ENCODE assay signal across 27 mouse cellular contexts in genomic region chr13:62911575-62911974, GRCm38 (mm10). TPM values are rescaled to one million over a fixed set of nuclear protein-coding genes. Genes with fewer than 3 reads are reported as not detected.
DNase-seq lines count a peak whose midpoint lies in the region; ATAC-seq and TF ChIP-seq lines count a peak whose summit lies in the region.
"Had no signal": no experiment of that assay in that cellular context is flagged by ENCODE, and none has a peak within 500 bp of the region (broad histone marks: within the 10 kb centered on the region; RNA-seq: fewer than 3 reads in every experiment).

No protein-coding gene starts in this region.

- DNase-seq in heart, adult 11 months, result peak; percentile 9
- DNase-seq in heart, adult 18-20 months, result no peak
- DNase-seq in stomach, postnatal 0 days (ENCODE audit: low spot score), result no peak
- DNase-seq in spleen, postnatal 36 days (ENCODE audit: low spot score in 2 of 2), result no peak
- no peak for DNase-seq in embryo, embryonic 10 days (ENCODE audit: low spot score)
- DNase-seq: adrenal gland, postnatal 25 days; cerebellum, adult 11-12 months; cerebellum, postnatal 10 days; gastrocnemius, postnatal 25 days; kidney, adult 11 months; layer of hippocampus, adult 9-11 months; left cerebral cortex, postnatal 4 days; thymus, postnatal 14 days had no signal

- H3K4me1 ChIP-seq in stomach, embryonic 15.5 days, result no peaks in the 10 kb centered on the region; the same call in 1 of the 2 replicates
- H3K4me1 ChIP-seq in stomach, postnatal 0 days (replicated peaks; ENCODE audit: control insufficient read depth, insufficient read depth), result no peaks in the 10 kb centered on the region
- H3K4me1 ChIP-seq: limb, embryonic 15.5 days had no signal

- H3K36me3 ChIP-seq in stomach, embryonic 15.5 days, result no peaks in the 10 kb centered on the region
- H3K36me3 ChIP-seq in stomach, postnatal 0 days (ENCODE audit: control insufficient read depth, insufficient read depth, low read length), result no peaks in the 10 kb centered on the region
- H3K36me3 ChIP-seq: heart, embryonic 13.5 days; hindbrain, embryonic 13.5 days; kidney, embryonic 15.5 days; limb, embryonic 15.5 days; neural tube, embryonic 15.5 days had no signal

- no peak overlapping the region for H3K9ac ChIP-seq in stomach, embryonic 15.5 days
- no peak overlapping the region for H3K9ac ChIP-seq in stomach, postnatal 0 days (ENCODE audit: low read length)
- H3K9ac ChIP-seq: heart, embryonic 13.5 days; hindbrain, embryonic 13.5 days; kidney, embryonic 15.5 days; limb, embryonic 15.5 days; neural tube, embryonic 15.5 days had no signal

- no peak for TF ChIP-seq CTCF in stomach, postnatal 0 days (IDR thresholded peaks at IDR 0.05; ENCODE audit: low read depth)

- H3K9me3 ChIP-seq in stomach, embryonic 15.5 days, result no peaks in the 10 kb centered on the region
- H3K9me3 ChIP-seq in stomach, postnatal 0 days (ENCODE audit: control insufficient read depth, low read length), result no peaks in the 10 kb centered on the region
- H3K9me3 ChIP-seq: heart, embryonic 13.5 days; hindbrain, embryonic 13.5 days; kidney, embryonic 15.5 days; limb, embryonic 15.5 days; neural tube, embryonic 15.5 days had no signal

- peak; percentile 61; the same call in 1 of the 2 replicates for ATAC-seq in stomach, embryonic 15.5 days (ENCODE audit: insufficient read depth, low FRiP score, low read depth)
- no peak for ATAC-seq in stomach, postnatal 0 days (ENCODE audit: low FRiP score, low TSS enrichment)
- ATAC-seq in megakaryocyte, adult 5-6 weeks (ENCODE audit: poor library complexity, severe bottlenecking), result peak; percentile 62
- ATAC-seq: lung, postnatal 0 days had no signal

- H3K4me3 ChIP-seq in stomach, embryonic 15.5 days (replicated peaks), result no peak overlapping the region
- no peak overlapping the region for H3K4me3 ChIP-seq in stomach, postnatal 0 days (ENCODE audit: low read depth, low read length)
- H3K4me3 ChIP-seq: heart, embryonic 13.5 days; hindbrain, embryonic 13.5 days; kidney, embryonic 15.5 days; limb, embryonic 15.5 days; neural tube, embryonic 15.5 days had no signal

- H3K27me3 ChIP-seq in stomach, embryonic 15.5 days (replicated peaks), result no peaks in the 10 kb centered on the region
- no peaks in the 10 kb centered on the region for H3K27me3 ChIP-seq in stomach, postnatal 0 days (ENCODE audit: control insufficient read depth, insufficient read depth, low read length)
- H3K27me3 ChIP-seq: hindbrain, embryonic 13.5 days; kidney, embryonic 15.5 days; limb, embryonic 15.5 days; neural tube, embryonic 15.5 days had no signal

- WGBS in stomach, embryonic 15.5 days, result 76% methylated on average over 5 of the region's 5 CpGs
- 77% methylated on average over 5 of the region's 5 CpGs for WGBS in stomach, postnatal 0 days

- no peak overlapping the region for H3K27ac ChIP-seq in stomach, embryonic 15.5 days
- no peak overlapping the region for H3K27ac ChIP-seq in stomach, postnatal 0 days (replicated peaks)
- H3K27ac ChIP-seq: heart, embryonic 13.5 days; hindbrain, embryonic 13.5 days; kidney, embryonic 15.5 days; limb, embryonic 15.5 days; macrophage; neural tube, embryonic 15.5 days had no signal

- no peak overlapping the region for H3K4me2 ChIP-seq in stomach, embryonic 15.5 days
- no peak overlapping the region for H3K4me2 ChIP-seq in stomach, postnatal 0 days (replicated peaks; ENCODE audit: low read depth)
- H3K4me2 ChIP-seq: heart, embryonic 13.5 days; hindbrain, embryonic 13.5 days; kidney, embryonic 15.5 days; limb, embryonic 15.5 days; midbrain, embryonic 11.5 days; neural tube, embryonic 15.5 days had no signal

- TF ChIP-seq EP300 in stomach, postnatal 0 days (optimal IDR thresholded peaks at IDR 0.05), result no peak

RNA-seq across cellular contexts. Expression of gene Fbp1, which starts 23.5 kb away (rescaled TPM):
- under 1 TPM; 0.20 to 0.31 TPM for total RNA-seq in heart, adult 18-20 months (2021)
- polyA plus RNA-seq in stomach, embryonic 15.5 days (2015; fragmentation: Nextera tagmentation; extraction: Ambion mirVana), result 2.3 and 2.9 TPM in 2 replicates
- polyA plus RNA-seq in stomach, postnatal 0 days (2015; fragmentation: Nextera tagmentation; extraction: Ambion mirVana), result 3.8 and 5.8 TPM in 2 replicates
- total RNA-seq in megakaryocyte, adult 5-6 weeks (2015), result 0.20 and 2.7 TPM in 2 replicates
- total RNA-seq in megakaryocyte, adult 5-6 weeks (2017), result 0.70 TPM in 1 of 2 replicates, not detected in the other
- total RNA-seq: gastrocnemius, postnatal 25 days; heart, postnatal 25 days had no signal
- polyA plus RNA-seq: embryonic facial prominence, embryonic 11.5 days; forebrain, embryonic 11.5 days; midbrain, embryonic 11.5 days had no signal

RNA-seq across cellular contexts. Expression of gene 2010111I01Rik, which starts 53.1 kb away (rescaled TPM):
- total RNA-seq in heart, adult 18-20 months (2021), result 10 to 100 TPM; 82.0 to 84.9 TPM
- polyA plus RNA-seq in stomach, embryonic 15.5 days (2015; fragmentation: Nextera tagmentation; extraction: Ambion mirVana), result 104 and 114 TPM in 2 replicates
- 101 TPM in 2 replicates for polyA plus RNA-seq in stomach, postnatal 0 days (2015; fragmentation: Nextera tagmentation; extraction: Ambion mirVana)
- total RNA-seq in megakaryocyte, adult 5-6 weeks (2015), result 18.1 and 20.1 TPM in 2 replicates
- 21.5 and 21.9 TPM in 2 replicates for total RNA-seq in megakaryocyte, adult 5-6 weeks (2017)

RNA-seq across cellular contexts. Expression of gene Fbp2, which starts 53.4 kb away (rescaled TPM):
- total RNA-seq in heart, adult 18-20 months (2021), result 10 to 100 TPM; 23.7 to 25.1 TPM
- polyA plus RNA-seq in stomach, embryonic 15.5 days (2015; fragmentation: Nextera tagmentation; extraction: Ambion mirVana), result 87.8 and 98.7 TPM in 2 replicates
- 143 and 146 TPM in 2 replicates for polyA plus RNA-seq in stomach, postnatal 0 days (2015; fragmentation: Nextera tagmentation; extraction: Ambion mirVana)
- not detected in 2 replicates for total RNA-seq in megakaryocyte, adult 5-6 weeks (2015)
- total RNA-seq in megakaryocyte, adult 5-6 weeks (2017), result not detected in 2 replicates
- total RNA-seq: left cerebral cortex, adult 8-10 months had no signal
- polyA plus RNA-seq: forebrain, embryonic 11.5 days; heart, embryonic 13.5 days; macrophage had no signal

Comparison
In these comparisons a context has a peak if more than half of its experiments do, and no peak if none do; other contexts are left out.
1. RNA of gene Fbp2, which starts 53.4 kb away (total RNA-seq): 23.7 to 25.1 TPM in heart, adult 18-20 months; not detected in megakaryocyte, adult 5-6 weeks; every median in the first group is over 10 times any median in the second.